Mouse (Mus musculus): ENCODE data around the gene H2-M3. TPM values are rescaled to one million over a fixed set of nuclear protein-coding genes. Genes with fewer than 3 reads are reported as not detected.

The H2-M3 gene
- polyA plus RNA-seq, 1 experiment from 2014 or later: 1.8 TPM

Other genes with a start within 250 kb of the H2-M3 start
- 2.2 and 3.1 TPM in 2 replicates for gene Mog, start 246.8 kb upstream of the H2-M3 start, polyA plus RNA-seq (2014; fragmentation: Nextera tagmentation; extraction: Ambion mirVana)
- gene Gabbr1, start 224.3 kb upstream of the H2-M3 start, polyA plus RNA-seq (2014; fragmentation: Nextera tagmentation; extraction: Ambion mirVana): 114 and 117 TPM in 2 replicates
- gene Olfr90, start 181.7 kb upstream of the H2-M3 start, polyA plus RNA-seq (2014; fragmentation: Nextera tagmentation; extraction: Ambion mirVana): not detected in 2 replicates
- gene Olfr91, start 171.9 kb upstream of the H2-M3 start, polyA plus RNA-seq (2014; fragmentation: Nextera tagmentation; extraction: Ambion mirVana): not detected in 2 replicates
- not detected in 2 replicates for gene Olfr92, start 150.1 kb upstream of the H2-M3 start, polyA plus RNA-seq (2014; fragmentation: Nextera tagmentation; extraction: Ambion mirVana)
- gene Olfr93, start 108.7 kb upstream of the H2-M3 start, polyA plus RNA-seq (2014; fragmentation: Nextera tagmentation; extraction: Ambion mirVana): not detected in 2 replicates
- not detected in 2 replicates for gene Ubd, start 76.3 kb upstream of the H2-M3 start, polyA plus RNA-seq (2014; fragmentation: Nextera tagmentation; extraction: Ambion mirVana)
- 0.21 TPM in 1 of 2 replicates, not detected in the other for gene Olfr94, start 69.2 kb upstream of the H2-M3 start, polyA plus RNA-seq (2014; fragmentation: Nextera tagmentation; extraction: Ambion mirVana)
- gene Olfr95, start 57.1 kb upstream of the H2-M3 start, polyA plus RNA-seq (2014; fragmentation: Nextera tagmentation; extraction: Ambion mirVana): not detected in 2 replicates
- gene Olfr96, start 50.1 kb upstream of the H2-M3 start, polyA plus RNA-seq (2014; fragmentation: Nextera tagmentation; extraction: Ambion mirVana): not detected in 2 replicates
- not detected in 2 replicates for gene Olfr97, start 32.9 kb upstream of the H2-M3 start, polyA plus RNA-seq (2014; fragmentation: Nextera tagmentation; extraction: Ambion mirVana)
- gene Olfr98, start 6.5 kb upstream of the H2-M3 start, polyA plus RNA-seq (2014; fragmentation: Nextera tagmentation; extraction: Ambion mirVana): not detected in 2 replicates
- not detected in 2 replicates for gene Olfr99, start 13.2 kb downstream of the H2-M3 start, polyA plus RNA-seq (2014; fragmentation: Nextera tagmentation; extraction: Ambion mirVana)
- not detected in 2 replicates for gene Olfr101, start 34.1 kb downstream of the H2-M3 start, polyA plus RNA-seq (2014; fragmentation: Nextera tagmentation; extraction: Ambion mirVana)
- not detected in 2 replicates for gene Olfr102, start 46.8 kb downstream of the H2-M3 start, polyA plus RNA-seq (2014; fragmentation: Nextera tagmentation; extraction: Ambion mirVana)
- gene Olfr103, start 69.5 kb downstream of the H2-M3 start, polyA plus RNA-seq (2014; fragmentation: Nextera tagmentation; extraction: Ambion mirVana): not detected in 2 replicates
- not detected in 2 replicates for gene Olfr104-ps, start 89.4 kb downstream of the H2-M3 start, polyA plus RNA-seq (2014; fragmentation: Nextera tagmentation; extraction: Ambion mirVana)
- not detected in 2 replicates for gene Olfr105-ps, start 108.8 kb downstream of the H2-M3 start, polyA plus RNA-seq (2014; fragmentation: Nextera tagmentation; extraction: Ambion mirVana)
- gene Olfr106-ps, start 120.2 kb downstream of the H2-M3 start, polyA plus RNA-seq (2014; fragmentation: Nextera tagmentation; extraction: Ambion mirVana): not detected in 2 replicates
- not detected in 2 replicates for gene Olfr107, start 129.0 kb downstream of the H2-M3 start, polyA plus RNA-seq (2014; fragmentation: Nextera tagmentation; extraction: Ambion mirVana)
- not detected in 2 replicates for gene Olfr108, start 175.3 kb downstream of the H2-M3 start, polyA plus RNA-seq (2014; fragmentation: Nextera tagmentation; extraction: Ambion mirVana)
- gene Olfr109, start 188.7 kb downstream of the H2-M3 start, polyA plus RNA-seq (2014; fragmentation: Nextera tagmentation; extraction: Ambion mirVana): not detected in 2 replicates
- gene H2-M2, start 213.3 kb downstream of the H2-M3 start, polyA plus RNA-seq (2014; fragmentation: Nextera tagmentation; extraction: Ambion mirVana): not detected in 2 replicates
- not detected in 2 replicates for gene Olfr110, start 222.2 kb downstream of the H2-M3 start, polyA plus RNA-seq (2014; fragmentation: Nextera tagmentation; extraction: Ambion mirVana)
- not detected in 2 replicates for gene Olfr111, start 237.8 kb downstream of the H2-M3 start, polyA plus RNA-seq (2014; fragmentation: Nextera tagmentation; extraction: Ambion mirVana)

Data from hindbrain, embryonic 14.5 days (tissue).